Mouse (Mus musculus) limb, embryonic 12.5 days (tissue): ENCODE measurements around the gene Nadk. TPM values are rescaled to one million over a fixed set of nuclear protein-coding genes. Genes with fewer than 3 reads are reported as not detected.
"Not testable (repeated sequence)": the region's sequence is repeated elsewhere in the genome, so short reads cannot be mapped to it uniquely, and the experiment has no call there.

Source experiments
- ATAC-seq: fragments of 200-750 bp; cut with Nextera tagmentation; 2 replicates; pipeline ENCODE4 v1.8.0; 2017; ENCODE audit warnings: low read depth, moderate TSS enrichment; ENCODE audit not compliant: insufficient number of reproducible peaks, insufficient read depth, low FRiP score, low TSS enrichment
- H3K27ac ChIP-seq: fragments of 300-500 bp; sonication (generic); 2 replicates; pipeline ENCODE4 v1.5.1; 2016; ENCODE audit warnings: mild to moderate bottlenecking, moderate library complexity
- H3K27me3 ChIP-seq: fragments of 300-500 bp; sonication (generic); 2 replicates; pipeline ENCODE4 v1.6.1; 2016; ENCODE audit warnings: mild to moderate bottlenecking, moderate library complexity
- H3K36me3 ChIP-seq: fragments of 300-500 bp; sonication (generic); 2 replicates; pipeline ENCODE4 v1.6.1; 2016; ENCODE audit warnings: mild to moderate bottlenecking, moderate library complexity
- H3K4me1 ChIP-seq: fragments of 300-500 bp; sonication (generic); replicated peaks from 2 replicates; pipeline ENCODE4 v1.6.1; 2016
- H3K4me2 ChIP-seq: fragments of 300-500 bp; sonication (generic); 2 replicates; pipeline ENCODE4 v1.6.1; 2016; ENCODE audit warnings: mild to moderate bottlenecking, moderate library complexity
- H3K4me3 ChIP-seq: fragments of 300-500 bp; sonication (generic); replicated peaks from 2 replicates; pipeline ENCODE4 v1.5.1; 2016; ENCODE audit warnings: mild to moderate bottlenecking
- H3K9ac ChIP-seq: fragments of 300-500 bp; sonication (generic); replicated peaks from 2 replicates; pipeline ENCODE4 v1.6.1; 2016; ENCODE audit warnings: mild to moderate bottlenecking, moderate library complexity
- H3K9me3 ChIP-seq: fragments of 300-500 bp; sonication (generic); 2 replicates; pipeline ENCODE4 v1.6.1; 2016; ENCODE audit warnings: mild to moderate bottlenecking, moderate library complexity
- WGBS: fragments of 180-500 bp; shearing (Covaris S2); methylation state at CpG from one replicate; pipeline ENCODE4 v1.1.7; 2016; 5-methylcytosine and 5-hydroxymethylcytosine counted together
- polyA plus RNA-seq: library from polyadenylated mRNA; unstranded; fragments of >200 nt; fragmentation: Nextera tagmentation; extraction: Ambion mirVana; gene quantifications from 2 replicates; pipeline ENCODE4 v1.2.1, GENCODE M21; 2016

Nadk gene
- polyA plus RNA-seq, 1 experiment from 2014 or later = 95.4 TPM

GRCm38 (mm10) chr4:155570315-155570714, 8.1 kb downstream of the Nadk start:
- not testable (repeated sequence) for H3K27ac ChIP-seq

GRCm38 (mm10) chr4:155571442-155571841, 9.3 kb downstream of the Nadk start:
- Histone ChIP-seq H3K9ac (no peak overlapping the region), H3K27me3 (no peaks in the 10 kb centered on the region), H3K4me1 (0 out of 2 replicates have a peak, but pooled peaks cover under 1% of the 10 kb centered on the region), H3K4me3 (no peak overlapping the region), H3K27ac (no peak overlapping the region), H3K4me2 (no peak overlapping the region), H3K9me3 (no peaks in the 10 kb centered on the region), H3K36me3 (peaks cover 5% of the 10 kb centered on the region; the same call in 1 of the 2 replicates)
- ATAC-seq = no peak
- WGBS = 90% methylated on average over 2 of the region's 2 CpGs

More at GRCm38 (mm10) chr4:155570315-155570714, 8.1 kb downstream of the Nadk start:
- not testable (repeated sequence) for H3K4me2 ChIP-seq, H3K27me3 ChIP-seq, ATAC-seq, H3K9ac ChIP-seq, H3K9me3 ChIP-seq, H3K4me3 ChIP-seq, H3K36me3 ChIP-seq, H3K4me1 ChIP-seq
- 93% methylated on average over 11 of the region's 11 CpGs for WGBS

DNA sequence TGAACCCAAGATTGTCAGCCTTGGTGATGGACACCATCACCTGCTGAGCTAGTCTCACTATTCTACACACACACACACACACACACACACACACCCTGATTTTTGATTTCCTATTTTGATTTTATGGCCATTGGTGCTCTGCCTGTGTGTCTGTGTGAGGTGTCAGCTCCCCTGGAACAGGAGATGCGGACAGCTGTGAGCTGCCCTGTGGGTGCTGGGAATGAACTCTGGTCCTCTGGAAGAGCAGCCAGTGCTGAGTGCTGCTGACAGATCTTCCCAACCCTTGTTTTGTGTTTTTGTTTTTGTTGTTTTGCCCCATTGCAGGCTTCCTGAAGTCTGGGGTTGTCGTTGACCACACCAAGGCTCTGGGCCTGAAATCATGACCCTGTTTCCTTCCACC, 11.0 kb downstream of the Nadk start:
- 91% methylated on average over 2 of the region's 2 CpGs for WGBS
- ATAC-seq = no peak
- no peak overlapping the region for H3K9ac ChIP-seq
- H3K9me3 ChIP-seq = no peaks in the 10 kb centered on the region
- no peak overlapping the region for H3K4me2 ChIP-seq
- H3K36me3 ChIP-seq = peaks cover 21% of the 10 kb centered on the region
- no peaks in the 10 kb centered on the region for H3K27me3 ChIP-seq
- no peak overlapping the region for H3K4me3 ChIP-seq
- no peak overlapping the region for H3K27ac ChIP-seq
- no peaks in the 10 kb centered on the region for H3K4me1 ChIP-seq

DNA sequence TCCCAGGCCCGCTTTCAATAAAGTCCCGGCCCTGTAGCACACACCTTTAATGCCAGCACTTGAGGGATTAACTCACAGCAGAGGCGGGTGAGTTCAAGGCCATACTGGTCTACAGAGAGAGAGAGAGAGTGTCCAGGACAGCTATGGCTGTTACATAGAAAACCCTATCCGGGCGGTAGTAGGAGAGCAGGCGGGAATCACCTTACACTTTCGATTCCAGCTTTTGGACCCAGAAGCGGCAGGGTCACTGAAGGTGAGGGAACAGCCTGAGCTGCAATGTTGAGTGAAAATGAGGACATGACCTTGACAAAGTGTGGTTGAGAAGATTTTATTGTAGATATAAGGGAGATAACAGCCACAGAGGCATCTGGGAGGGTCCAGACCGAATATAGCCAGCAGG, 11.7 kb downstream of the Nadk start:
- Histone ChIP-seq H3K9ac (no peak overlapping the region), H3K4me2 (no peak overlapping the region), H3K36me3 (peaks cover 29% of the 10 kb centered on the region), H3K9me3 (no peaks in the 10 kb centered on the region), H3K4me3 (no peak overlapping the region), H3K27ac (no peak overlapping the region), H3K27me3 (no peaks in the 10 kb centered on the region), H3K4me1 (no peaks in the 10 kb centered on the region)
- no peak for ATAC-seq
- WGBS = 89% methylated on average over 9 of the region's 9 CpGs

DNA sequence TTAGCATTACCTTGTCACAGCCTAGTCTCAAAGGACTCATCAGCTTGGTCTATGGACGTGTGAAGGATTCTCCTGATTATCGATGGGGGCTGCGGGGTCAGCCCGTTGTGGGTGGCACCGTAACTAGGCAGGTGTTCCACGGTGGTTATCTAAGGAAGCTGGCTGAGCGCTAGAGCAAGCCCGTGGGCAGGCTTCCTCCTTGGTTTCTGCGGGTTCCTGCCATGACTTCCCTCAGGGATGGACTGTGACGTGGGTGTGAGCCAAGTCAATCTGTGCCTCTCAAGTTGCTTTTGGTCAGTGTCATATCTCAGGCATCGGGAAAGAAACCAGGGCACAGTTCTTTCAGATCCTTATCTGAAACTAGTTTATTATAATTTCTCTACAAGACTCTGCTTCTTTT, 12.8 kb downstream of the Nadk start:
- WGBS = 93% methylated on average over 11 of the region's 11 CpGs
- no peak for ATAC-seq
- H3K4me2 ChIP-seq = no peak overlapping the region

DNA sequence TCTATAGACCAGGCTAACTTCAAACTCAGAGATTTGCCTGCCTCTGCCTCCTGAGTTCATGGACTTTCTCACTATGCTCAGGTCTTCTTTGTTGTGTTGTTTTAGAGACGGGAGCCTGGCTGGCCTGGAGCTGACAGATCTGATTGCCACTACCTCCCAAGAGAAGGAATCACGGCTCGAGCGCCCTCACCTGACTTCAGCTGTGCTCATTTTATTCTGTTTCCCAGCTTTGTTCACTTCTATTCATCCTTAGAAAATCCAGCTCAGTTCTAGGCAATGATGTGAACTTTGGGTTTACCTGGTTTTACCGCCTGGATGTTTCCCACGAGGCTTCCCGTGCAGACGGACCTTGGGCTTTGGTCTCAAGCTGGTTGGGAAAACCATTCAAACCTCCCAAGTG, 13.3 kb downstream of the Nadk start:
- Histone ChIP-seq H3K36me3 (peaks cover 36% of the 10 kb centered on the region), H3K4me1 (no peaks in the 10 kb centered on the region), H3K27me3 (no peaks in the 10 kb centered on the region), H3K27ac (no peak overlapping the region), H3K4me2 (no peak overlapping the region), H3K9me3 (no peaks in the 10 kb centered on the region), H3K9ac (no peak overlapping the region), H3K4me3 (no peak overlapping the region)
- 91% methylated on average over 8 of the region's 8 CpGs for WGBS
- ATAC-seq = no peak

More for the DNA sequence above, 12.8 kb downstream of the Nadk start:
- no peaks in the 10 kb centered on the region for H3K27me3 ChIP-seq
- no peak overlapping the region for H3K9ac ChIP-seq
- no peak overlapping the region for H3K27ac ChIP-seq
- H3K4me1 ChIP-seq = no peaks in the 10 kb centered on the region
- no peak overlapping the region for H3K4me3 ChIP-seq
- peaks cover 34% of the 10 kb centered on the region for H3K36me3 ChIP-seq
- no peaks in the 10 kb centered on the region for H3K9me3 ChIP-seq

- WGBS = 95% methylated on average over 9 of the region's 9 CpGs
- Histone ChIP-seq H3K4me1 (no peaks in the 10 kb centered on the region), H3K27ac (no peak overlapping the region), H3K9me3 (no peaks in the 10 kb centered on the region), H3K36me3 (peaks cover 40% of the 10 kb centered on the region), H3K4me3 (no peak overlapping the region), H3K4me2 (no peak overlapping the region), H3K9ac (no peak overlapping the region), H3K27me3 (no peaks in the 10 kb centered on the region)
- no peak for ATAC-seq
Observed at GRCm38 (mm10) chr4:155577132-155577531, 15.0 kb downstream of the Nadk start.

DNA sequence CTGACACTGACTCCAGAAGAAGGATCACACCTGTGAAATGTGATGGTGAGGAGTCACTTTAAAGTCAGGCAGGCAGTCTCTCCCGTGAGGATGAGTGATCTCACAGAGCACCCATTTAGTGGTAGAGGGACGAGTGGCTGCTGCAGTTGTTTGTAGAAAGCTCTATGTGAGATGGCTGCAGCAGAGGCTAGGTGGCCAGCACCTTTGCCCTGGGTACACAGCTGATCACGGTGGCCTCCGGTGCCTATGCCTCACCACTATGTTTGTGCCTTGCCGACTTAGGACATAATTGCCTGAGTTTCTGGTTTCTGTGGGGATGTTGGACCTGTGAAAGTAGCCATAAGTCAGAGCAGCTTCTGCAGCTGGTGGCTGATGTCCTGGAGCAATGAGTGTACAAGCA, 15.6 kb downstream of the Nadk start:
- H3K9me3 ChIP-seq = no peaks in the 10 kb centered on the region
- no peak overlapping the region for H3K9ac ChIP-seq
- WGBS = 89% methylated on average over 5 of the region's 5 CpGs
- no peaks in the 10 kb centered on the region for H3K4me1 ChIP-seq
- H3K36me3 ChIP-seq = peaks cover 47% of the 10 kb centered on the region
- no peak overlapping the region for H3K27ac ChIP-seq
- no peak overlapping the region for H3K4me2 ChIP-seq
- H3K27me3 ChIP-seq = no peaks in the 10 kb centered on the region
- H3K4me3 ChIP-seq = no peak overlapping the region
- no peak for ATAC-seq

GRCm38 (mm10) chr4:155578336-155579125, 16.4 kb downstream of the Nadk start:
- peaks cover 54% of the 10 kb centered on the region for H3K36me3 ChIP-seq
- no peak overlapping the region for H3K4me3 ChIP-seq
- 86% methylated on average over 7 of the region's 7 CpGs for WGBS
- no peaks in the 10 kb centered on the region for H3K9me3 ChIP-seq
- no peaks in the 10 kb centered on the region for H3K27me3 ChIP-seq
- H3K9ac ChIP-seq = no peak overlapping the region
- no peak overlapping the region for H3K4me2 ChIP-seq
- H3K27ac ChIP-seq = no peak overlapping the region
- no peak for ATAC-seq
- H3K4me1 ChIP-seq = no peaks in the 10 kb centered on the region

GRCm38 (mm10) chr4:155580420-155580819, 18.2 kb downstream of the Nadk start:
- no peak overlapping the region for H3K4me2 ChIP-seq
- H3K4me1 ChIP-seq = no peaks in the 10 kb centered on the region
- H3K9me3 ChIP-seq = no peaks in the 10 kb centered on the region
- no peak for ATAC-seq
- H3K9ac ChIP-seq = no peak overlapping the region
- H3K27ac ChIP-seq = no peak overlapping the region
- H3K36me3 ChIP-seq = peaks cover 72% of the 10 kb centered on the region
- 24% methylated on average over 1 of the region's 1 CpGs for WGBS
- no peak overlapping the region for H3K4me3 ChIP-seq
- no peaks in the 10 kb centered on the region for H3K27me3 ChIP-seq

GRCm38 (mm10) chr4:155582279-155582905, 20.2 kb downstream of the Nadk start:
- H3K4me3 ChIP-seq = no peak overlapping the region
- no peaks in the 10 kb centered on the region for H3K9me3 ChIP-seq
- no peak overlapping the region for H3K27ac ChIP-seq
- H3K4me2 ChIP-seq = no peak overlapping the region
- ATAC-seq = no peak
- WGBS = 93% methylated on average over 6 of the region's 6 CpGs
- no peaks in the 10 kb centered on the region for H3K27me3 ChIP-seq
- no peaks in the 10 kb centered on the region for H3K4me1 ChIP-seq
- peaks cover 78% of the 10 kb centered on the region for H3K36me3 ChIP-seq
- no peak overlapping the region for H3K9ac ChIP-seq
